Mouse (Mus musculus): Measurements from ENCODE around the gene Gm527. TPM values are rescaled to one million over a fixed set of nuclear protein-coding genes. Genes with fewer than 3 reads are reported as not detected.

The Gm527 gene
- polyA plus RNA-seq, 1 experiment from 2014 or later, result 2.9 TPM

Other genes with a start within 250 kb of the Gm527 start
- 9.8 and 14.3 TPM in 2 replicates for gene Klhl28, start 47.6 kb downstream of the Gm527 start, polyA plus RNA-seq (2014; fragmentation: Nextera tagmentation; extraction: Ambion mirVana)
- 27.5 and 42.5 TPM in 2 replicates for gene Togaram1, start 47.9 kb downstream of the Gm527 start, polyA plus RNA-seq (2014; fragmentation: Nextera tagmentation; extraction: Ambion mirVana)
- 45.0 and 63.1 TPM in 2 replicates for gene Prpf39, start 118.4 kb downstream of the Gm527 start, polyA plus RNA-seq (2014; fragmentation: Nextera tagmentation; extraction: Ambion mirVana)
- 506 and 674 TPM in 2 replicates for gene Fkbp3, start 156.1 kb downstream of the Gm527 start, polyA plus RNA-seq (2014; fragmentation: Nextera tagmentation; extraction: Ambion mirVana)
- gene Fancm, start 157.7 kb downstream of the Gm527 start, polyA plus RNA-seq (2014; fragmentation: Nextera tagmentation; extraction: Ambion mirVana), result 12.8 and 15.3 TPM in 2 replicates